Mouse (Mus musculus) spleen, postnatal 10 days (tissue): ENCODE measurements at regions not wholly inside any gene's neighbourhood (a gene's known extent, or its start where the extent isn't known, plus 50 kb on each side); places are given as distances from the start of the nearest gene placed in this dataset.

Source experiments
- DNase-seq, 2 experiments: peaks; one replicate each; pipeline ENCODE4 v3.0.0; 2021 to 2022; ENCODE audit warnings: low spot score in 2 of 2

DNA sequence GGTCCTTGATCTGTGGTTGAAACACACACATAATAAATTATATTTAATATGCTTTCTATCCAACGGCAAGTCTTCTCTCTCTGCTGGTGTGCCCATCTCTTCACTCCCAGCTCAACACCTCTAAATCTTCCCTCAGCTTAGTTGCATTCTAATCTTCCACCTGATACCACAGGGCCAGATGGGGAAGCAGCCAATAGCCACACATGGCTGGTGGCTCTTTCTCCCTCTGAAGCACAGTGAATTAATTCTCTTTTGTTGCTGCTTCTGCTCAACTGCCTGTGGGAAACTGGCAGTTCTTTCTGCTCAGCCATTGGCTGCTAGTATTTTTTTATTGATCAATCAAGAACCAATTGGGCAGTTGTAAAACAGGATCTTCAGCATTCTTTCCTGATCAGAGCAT is 750.0 kb downstream of the Serpinb8 start:
- DNase-seq: no peak

DNA sequence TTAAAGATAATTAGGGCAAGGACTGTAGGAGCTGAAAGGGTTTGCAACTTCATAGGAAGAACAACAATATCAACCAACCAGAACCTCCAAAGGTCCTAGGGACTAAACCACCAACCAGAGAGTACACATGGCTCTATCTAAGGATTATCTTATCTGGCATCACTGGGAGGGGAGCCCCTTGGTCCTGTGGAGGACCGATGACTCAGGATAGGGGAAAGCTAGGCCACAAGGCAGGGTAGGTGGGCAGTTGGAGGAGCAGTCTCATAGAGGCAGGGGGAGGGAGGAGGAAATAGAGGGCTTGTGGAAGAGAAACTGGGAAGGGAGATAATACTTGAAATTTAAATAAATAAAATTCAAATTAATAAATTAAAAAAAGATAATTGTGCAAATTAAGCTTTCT is 751.5 kb downstream of the Serpinb8 start:
- no peak for DNase-seq

DNA sequence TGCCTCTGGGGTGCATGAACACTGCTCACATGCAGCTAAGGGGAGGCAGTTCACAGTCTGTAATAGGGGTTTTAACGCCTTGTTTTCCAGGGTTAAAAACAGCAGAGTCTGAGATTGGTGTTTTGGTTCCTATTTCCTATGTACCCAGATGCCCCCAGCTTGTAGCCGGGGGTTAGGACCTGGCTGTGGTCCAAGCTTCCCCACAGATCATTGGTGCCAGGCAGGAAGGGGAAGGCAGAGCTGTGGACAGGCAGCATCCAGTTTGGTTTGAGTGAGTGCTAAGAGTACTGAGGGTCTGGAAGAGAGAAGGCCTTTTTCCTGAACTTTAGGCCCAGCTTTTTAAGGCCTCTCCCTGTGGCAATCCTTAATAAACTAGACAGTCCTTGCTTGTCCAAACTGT is 774.0 kb downstream of the Serpinb8 start:
- no peak for DNase-seq

DNA sequence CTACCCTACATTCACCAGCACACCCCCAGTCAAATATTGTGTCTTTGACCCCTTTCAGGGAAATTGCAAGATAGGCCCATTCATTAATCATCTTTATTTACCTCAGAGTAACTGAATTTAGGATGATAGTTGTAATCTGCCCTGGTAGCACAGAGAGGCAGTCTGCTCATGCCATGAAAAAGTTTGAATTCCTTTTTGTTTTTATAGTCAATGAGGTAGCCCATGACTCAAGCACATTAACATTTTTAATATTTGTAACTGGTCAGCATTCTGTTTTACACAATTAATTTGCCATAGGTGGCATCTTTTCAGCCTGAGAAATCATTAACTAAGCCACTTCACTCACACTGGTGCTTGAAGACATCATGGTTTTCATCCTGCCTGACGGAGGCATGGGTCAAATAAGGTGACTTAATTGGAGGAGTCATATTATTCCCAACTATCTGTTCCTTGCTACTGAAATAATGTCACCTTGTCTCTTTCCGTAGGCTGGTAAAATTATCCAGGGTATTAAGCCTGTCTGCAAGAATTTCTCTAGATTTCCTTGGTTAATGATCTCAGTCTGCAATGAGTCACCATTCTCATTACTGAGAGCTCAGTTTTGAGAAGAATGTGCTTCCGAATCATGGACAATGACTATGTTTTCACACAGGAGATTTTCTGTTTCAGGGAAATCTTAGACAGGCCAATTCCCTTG is 780.2 kb downstream of the Serpinb8 start:
- DNase-seq: no peak

DNA sequence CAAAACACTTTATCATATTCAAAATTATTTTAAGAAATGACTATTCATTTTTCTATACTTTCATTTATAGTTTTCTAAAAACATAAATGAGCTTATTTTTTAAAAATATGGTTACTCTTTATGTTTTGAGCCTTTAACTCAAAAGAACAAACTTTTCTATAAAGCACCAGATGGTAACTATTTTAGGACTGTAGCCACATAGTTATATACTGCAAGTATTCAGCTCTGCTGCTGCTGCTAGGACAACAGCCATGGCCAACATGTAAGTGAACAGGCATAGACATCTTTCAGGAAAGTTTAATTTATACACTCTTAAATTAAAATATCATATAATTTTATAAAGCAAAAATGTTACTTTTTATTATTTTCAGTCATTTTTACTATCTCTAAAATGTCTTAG is 800.1 kb downstream of the Serpinb8 start:
- no peak for DNase-seq

DNA sequence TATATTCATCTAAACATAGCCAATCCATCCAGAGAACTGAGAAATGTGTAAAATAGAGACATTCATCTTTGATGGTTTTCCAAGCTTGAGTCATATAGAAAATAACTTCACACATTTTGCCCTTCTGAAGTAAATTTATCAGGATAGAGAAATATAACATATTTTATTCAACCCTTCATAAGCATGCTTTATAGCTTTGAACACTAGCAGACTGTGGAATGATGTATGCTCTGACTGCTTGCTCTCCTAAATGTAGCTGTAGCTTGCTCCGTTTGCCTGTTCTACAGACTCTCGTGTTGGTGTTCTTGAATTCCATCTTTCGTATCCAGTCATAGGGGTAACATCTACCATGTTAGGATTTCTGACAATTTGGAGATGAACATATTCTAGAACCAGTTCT is 800.7 kb downstream of the Serpinb8 start:
- no peak for DNase-seq

DNA sequence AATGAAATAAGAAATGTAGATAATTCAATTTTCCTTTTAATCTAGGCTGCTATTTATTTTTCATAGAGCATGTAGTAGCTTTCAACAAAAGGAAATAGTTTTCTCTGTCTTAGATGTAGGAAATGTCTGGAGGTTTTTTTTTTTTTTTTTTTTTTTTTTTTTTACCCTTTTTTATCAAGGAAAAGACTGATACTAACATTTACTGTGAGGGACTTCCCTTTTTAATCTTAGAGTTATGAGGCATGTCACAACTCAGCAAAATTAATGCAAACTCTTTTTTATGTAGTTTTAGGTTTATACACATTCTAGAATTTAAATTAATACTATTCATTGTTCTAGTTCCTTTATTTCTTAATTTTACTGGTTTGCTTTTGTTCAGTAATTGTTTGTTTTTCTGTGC is 850.0 kb downstream of the Serpinb8 start:
- no peak for DNase-seq

DNA sequence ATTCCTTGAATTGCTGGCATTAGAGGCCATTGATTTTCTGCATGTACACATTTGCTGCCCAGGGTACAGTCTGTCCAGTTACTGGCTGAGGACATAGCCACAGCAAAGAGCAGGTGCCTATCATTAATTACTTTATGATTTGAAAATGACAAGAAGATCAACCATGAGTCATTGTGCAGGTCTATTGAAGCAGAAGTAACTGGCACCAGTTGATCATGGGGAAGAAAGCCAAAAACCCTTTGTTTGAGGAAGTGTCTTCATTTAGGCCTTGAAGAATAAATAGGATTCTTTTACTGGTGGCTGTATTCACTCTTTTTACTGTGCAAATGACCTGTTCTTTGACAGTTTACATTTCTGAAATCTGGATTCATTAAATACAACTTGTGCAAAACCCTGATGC is 863.0 kb downstream of the Serpinb8 start:
- DNase-seq: no peak

DNA sequence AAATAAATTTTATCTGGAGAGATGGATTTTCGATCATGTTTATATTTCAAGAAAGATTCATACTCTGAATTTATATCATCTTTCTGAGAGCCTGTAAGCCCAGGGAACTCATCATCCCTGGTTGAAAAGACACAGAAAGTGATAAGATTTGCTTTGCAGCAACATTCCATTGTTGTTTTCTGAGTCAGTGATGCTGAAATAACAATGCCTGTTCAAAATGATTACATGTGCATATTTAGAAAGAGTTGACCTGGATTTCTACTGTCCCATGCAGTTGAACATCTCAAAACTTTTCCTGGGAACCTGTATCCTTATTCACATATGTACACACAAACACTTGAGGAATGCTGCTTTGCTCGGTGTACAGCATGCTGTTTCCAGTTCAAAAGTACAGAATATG is 882.2 kb downstream of the Serpinb8 start:
- no peak for DNase-seq

DNA sequence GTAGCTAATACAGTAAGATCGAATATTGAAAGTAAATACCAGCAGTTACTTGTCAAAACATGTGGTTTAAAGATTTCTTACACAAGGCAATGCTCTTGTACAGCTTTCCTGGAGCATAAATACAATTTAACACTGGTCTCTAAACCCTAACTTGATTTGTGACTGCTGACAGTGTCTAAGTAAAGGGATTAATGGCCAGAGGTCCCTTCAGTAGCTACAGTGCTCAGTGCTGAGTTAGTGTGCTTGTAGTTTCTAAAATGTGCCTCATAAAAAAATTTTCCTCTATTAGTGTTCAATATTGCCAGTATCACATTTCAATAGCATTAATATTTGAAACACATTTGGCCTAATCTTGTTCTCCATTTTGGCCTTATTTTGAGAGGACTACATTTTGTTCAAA is 909.0 kb downstream of the Serpinb8 start:
- no peak for DNase-seq

DNA sequence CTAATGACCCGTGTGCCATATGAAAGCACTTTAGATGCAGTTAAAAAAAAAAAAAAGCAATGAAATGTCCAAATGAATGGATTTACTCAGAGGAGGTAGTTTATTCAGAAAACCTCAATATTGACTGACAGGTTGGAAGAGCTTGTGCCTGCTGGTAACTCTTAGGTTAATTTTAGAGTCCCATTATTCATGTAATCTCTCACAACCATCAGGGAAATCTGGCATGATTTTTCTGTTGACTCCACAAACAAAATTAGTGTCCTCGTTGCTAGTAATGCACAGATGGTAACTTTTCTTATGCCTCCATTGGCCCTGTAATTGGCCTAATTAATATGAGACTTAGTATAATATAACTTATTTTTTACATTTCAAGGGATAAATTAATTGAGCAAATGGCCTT is 937.6 kb downstream of the Serpinb8 start:
- no peak for DNase-seq

DNA sequence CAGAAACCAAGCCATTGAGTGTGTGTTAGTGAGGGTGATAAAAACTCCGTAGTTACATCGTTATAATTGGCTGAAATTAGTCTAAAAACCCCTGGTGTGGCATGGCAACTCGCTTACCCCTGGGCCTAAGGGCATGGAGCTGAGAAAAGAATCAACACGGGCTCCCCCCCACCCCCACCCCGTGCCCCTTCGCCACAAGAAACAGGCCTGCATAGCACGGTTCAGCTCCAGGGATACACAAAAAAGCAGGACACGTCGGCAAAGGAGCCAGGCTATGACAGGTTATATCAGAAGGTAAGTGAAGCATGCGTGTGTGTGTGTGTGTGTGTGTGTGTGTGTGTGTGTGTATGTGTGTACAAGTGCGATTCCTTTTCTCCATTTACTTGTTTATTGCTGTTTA is 948.4 kb downstream of the Serpinb8 start:
- DNase-seq: no peak

DNA sequence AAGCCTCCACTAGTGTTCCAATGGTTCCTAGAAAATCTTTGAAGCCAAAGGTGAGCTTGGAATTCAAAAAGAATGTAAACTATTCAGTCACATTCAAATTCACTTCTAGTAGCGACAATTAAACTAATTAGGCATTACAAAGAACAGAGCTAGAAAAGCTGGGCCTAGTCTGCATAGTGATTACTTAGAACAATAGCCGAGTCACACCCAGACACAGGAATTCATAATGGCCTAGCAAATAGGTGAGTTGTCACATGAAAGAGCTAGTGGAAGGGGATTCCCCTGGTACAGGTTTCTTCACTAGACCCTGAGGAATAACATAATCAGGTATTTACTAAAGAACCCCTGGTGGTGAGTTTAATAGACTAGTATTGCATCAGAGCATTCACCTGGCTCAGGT is 958.9 kb downstream of the Serpinb8 start:
- no peak for DNase-seq

DNA sequence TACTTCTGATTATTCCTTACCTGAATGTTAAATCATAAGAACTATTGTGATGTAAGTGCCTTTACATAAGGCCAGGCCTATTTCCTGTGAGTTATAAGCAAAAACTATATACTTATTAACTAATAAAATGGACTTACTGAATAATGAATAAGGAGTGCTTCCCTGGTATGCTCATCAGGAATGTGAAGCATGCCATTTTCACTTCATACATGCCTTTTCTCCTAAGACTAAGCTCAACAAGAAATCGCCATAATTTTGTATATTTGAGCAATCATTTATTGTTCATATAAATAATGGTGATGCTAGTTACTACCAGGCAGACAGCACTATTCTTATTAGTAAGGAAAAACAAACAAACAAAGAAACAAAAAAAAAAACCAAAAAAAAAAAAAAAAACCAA is 969.1 kb downstream of the Serpinb8 start:
- DNase-seq: no peak

DNA sequence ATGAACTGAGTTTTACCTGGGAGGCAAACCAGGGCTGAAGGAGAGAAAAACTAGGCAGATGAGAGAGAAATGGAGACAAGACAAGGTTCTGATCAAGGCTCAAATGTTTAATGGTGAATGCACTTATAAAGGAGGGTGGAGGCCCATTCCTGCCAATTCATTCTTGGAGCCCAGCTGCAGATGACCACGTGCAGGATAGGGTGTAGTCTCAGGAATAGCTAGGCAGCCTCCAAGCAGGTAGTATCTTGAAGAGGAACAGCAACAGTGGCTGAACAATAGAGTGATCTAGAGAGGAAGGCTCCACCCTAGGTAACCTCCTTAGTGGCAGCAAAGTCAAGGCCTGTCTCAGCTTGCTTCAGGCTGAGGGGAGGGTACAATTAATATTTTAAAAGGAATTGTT is 973.2 kb downstream of the Serpinb8 start:
- no peak for DNase-seq

DNA sequence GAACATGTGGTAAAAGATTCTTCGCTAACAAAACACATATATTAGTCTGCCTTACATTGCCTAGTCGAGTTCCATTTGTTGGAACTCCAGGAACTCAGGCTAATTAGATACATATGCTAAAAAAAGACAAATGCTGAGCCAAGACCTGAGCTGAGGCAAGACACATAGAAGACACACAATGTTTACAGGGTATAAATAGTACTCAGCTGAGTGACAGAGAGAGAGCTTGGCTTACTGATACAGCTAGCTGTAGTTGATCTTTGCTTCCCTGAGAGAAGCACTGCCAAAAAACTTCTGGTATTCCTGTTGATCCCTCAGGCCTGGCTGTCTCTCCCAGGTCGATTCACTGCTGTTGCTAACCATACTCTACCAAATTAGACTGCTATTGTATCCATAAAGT is 982.2 kb downstream of the Serpinb8 start:
- DNase-seq: no peak

DNA sequence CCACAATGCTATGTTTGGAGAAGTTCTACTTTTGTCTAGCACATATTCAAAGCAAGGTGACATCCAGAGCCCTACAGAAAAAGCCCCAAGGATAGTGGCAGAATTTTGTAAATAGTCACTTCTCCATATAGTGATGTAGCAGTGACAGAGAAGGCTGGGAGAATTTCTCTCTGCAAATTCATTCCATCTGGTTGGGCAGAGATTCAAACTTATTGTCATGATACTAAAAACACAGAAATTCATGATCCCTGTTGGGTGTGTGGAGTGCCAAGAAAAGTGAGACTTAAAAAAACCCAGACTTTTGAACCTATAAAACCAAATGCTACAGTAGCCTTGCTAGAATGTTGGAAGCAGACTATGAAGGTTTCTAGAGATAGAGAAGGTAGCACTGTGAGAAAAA is 983.0 kb downstream of the Serpinb8 start:
- no peak for DNase-seq

DNA sequence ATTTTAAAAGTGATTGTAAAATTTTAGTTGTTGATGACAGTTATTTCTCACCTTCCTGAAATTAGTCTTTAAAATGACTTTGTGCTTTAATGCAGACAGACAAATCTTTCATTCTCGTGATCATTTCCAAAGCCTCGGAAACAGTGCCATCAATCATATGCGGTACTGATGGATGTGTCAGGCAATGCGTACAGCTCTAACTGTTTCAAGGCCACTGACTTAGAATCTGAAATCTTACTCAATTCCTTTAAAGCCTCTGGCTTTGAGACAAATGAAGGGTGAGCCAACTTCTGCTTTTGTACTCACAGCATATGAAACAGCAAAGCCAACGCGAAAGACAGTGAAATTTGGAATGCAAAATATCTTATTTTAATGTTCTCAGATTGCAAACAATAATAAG is 987.0 kb downstream of the Serpinb8 start:
- no peak for DNase-seq

DNA sequence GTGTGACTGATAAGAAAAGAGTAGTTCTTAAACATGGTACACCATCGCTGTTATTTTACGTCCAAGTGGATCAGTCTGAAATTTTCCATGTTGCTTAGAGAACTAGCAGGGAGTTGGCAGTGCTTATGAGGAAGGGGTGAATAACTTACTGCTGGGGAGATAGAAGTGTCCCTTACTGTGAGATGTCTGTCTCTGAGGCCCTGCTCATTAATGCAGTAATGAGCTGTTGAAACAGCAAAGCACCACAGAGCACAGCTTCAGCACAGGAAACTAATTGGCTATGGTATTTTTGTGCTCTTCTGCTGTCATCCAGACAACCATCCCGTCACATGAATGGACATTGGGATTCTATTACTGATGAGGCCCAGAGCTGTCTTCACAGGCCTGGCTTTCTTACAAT is 988.0 kb downstream of the Serpinb8 start:
- DNase-seq: no peak

DNA sequence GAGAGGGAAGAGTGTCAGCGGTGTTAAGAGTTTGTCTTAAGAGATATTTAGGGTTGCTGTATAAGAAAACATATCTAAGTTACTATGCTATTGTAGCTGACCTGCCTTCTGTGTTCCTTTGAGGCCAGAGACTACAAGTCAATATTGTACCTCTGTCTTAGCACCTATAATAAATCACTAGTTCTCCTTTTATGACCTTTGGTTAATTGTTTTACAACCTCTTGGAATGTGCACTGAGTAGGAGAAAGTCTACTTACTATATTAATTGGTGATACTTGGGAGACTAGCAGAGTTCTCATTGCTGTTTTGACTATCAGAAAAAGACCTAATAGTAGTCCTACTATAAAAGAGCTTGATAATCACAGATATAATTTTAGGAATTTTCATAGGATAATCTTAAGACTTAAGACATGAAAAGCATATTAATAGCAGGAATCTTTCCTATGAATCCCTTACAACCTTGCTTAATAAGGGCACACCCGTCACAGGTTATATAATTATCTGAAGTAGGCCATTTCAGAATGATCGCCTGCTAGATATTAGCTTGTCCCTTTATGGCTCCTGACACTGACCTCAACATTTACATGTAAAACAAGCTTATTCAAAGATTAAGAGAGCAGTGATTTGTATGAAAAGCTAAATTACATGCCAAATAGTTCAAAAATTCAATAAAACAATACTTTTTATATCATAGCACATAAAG is 1003.1 kb downstream of the Serpinb8 start:
- DNase-seq: no peak

DNA sequence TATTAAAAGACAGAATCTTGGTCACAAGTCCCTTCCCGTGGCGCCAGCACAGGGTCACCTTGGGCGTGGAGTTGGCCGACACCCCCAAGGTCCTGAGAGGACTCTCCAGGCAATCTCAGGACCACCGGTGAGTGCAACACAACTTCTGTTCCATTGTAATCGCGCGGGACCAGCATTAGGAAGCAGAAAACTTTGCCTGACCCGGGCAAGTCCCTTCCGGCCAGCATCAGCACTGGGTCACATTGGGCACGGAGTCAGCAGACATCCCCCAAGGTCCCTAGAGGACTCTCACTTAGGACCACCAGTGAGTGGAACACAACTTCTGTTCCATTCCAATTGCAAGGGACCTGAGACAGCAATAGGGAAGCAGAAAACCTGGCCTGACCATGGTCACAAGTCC is 1007.3 kb downstream of the Serpinb8 start:
- DNase-seq: peak in 1 of 2 experiments; percentile 6
